Mouse (Mus musculus) lung, postnatal 10 days (tissue): ENCODE results near the gene Fmo1.
"Not testable (repeated sequence)": the region's sequence is repeated elsewhere in the genome, so short reads cannot be mapped to it uniquely, and the experiment has no call there.

Experiments
- DNase-seq: peaks from one replicate; pipeline ENCODE4 v3.0.0; 2021

The Fmo1 gene

GRCm38 (mm10) chr1:162792306-162793044 lies 73.9 kb downstream of the Fmo1 start:
- no peak for DNase-seq

- no peak for DNase-seq
Observed at GRCm38 (mm10) chr1:162785222-162785621, 81.2 kb downstream of the Fmo1 start.

GRCm38 (mm10) chr1:162783669-162784248 lies 82.7 kb downstream of the Fmo1 start:
- DNase-seq = no peak

GRCm38 (mm10) chr1:162781035-162781434 lies 85.4 kb downstream of the Fmo1 start:
- DNase-seq = not testable (repeated sequence)
